Mouse (Mus musculus) B cell, adult 2 months (primary cell): ENCODE measurements around the gene Ceacam13.
"Not testable (repeated sequence)": the region's sequence is repeated elsewhere in the genome, so short reads cannot be mapped to it uniquely, and the experiment has no call there.

Source experiments
- DNase-seq, 2 experiments: peaks; one replicate each; pipeline ENCODE4 v3.0.0; 2022

Ceacam13 gene

GRCm38 (mm10) chr7:18009589-18009988 is at the start of gene Ceacam13:
Gene Ceacam13 (plus strand): TSS chr7:18009889.
- DNase-seq: no peak

GRCm38 (mm10) chr7:17971824-17972223 is 37.9 kb upstream of the Ceacam13 start, which contains the start of gene Ceacam11:
Gene Ceacam11 (plus strand): TSS chr7:17972124.
- no peak for DNase-seq

GRCm38 (mm10) chr7:18001131-18001530 is 8.6 kb upstream of the Ceacam13 start:
- not testable (repeated sequence) for DNase-seq

DNA sequence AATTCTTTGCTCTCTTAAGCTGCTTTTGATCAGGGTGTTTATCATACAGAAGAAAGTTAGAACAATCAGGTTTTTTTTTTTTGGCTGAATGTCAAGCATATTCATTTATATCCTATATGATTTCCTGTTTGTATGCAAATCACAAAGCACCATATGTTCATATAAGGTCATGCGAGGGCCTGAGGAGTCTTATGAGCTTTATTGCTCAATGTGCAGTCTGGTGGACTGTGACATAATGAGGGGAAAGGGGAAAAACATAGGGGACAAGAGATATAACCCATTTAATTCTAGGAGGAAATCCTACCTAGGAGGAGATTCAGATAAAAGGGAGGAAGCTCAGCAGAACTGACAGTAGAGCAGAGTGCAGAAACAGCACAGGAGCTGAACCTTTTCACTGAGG is 55.9 kb downstream of the Ceacam13 start, which contains the start of gene Ceacam12:
TSS of gene Ceacam12 (plus strand) at position 301 of the 400 bp plus-strand sequence.
- no peak for DNase-seq
